Mouse (Mus musculus) CD4-positive, CD25-positive, alpha-beta regulatory T cell (primary cell): ENCODE measurements around the gene Dhx29. TPM values are rescaled to one million over a fixed set of nuclear protein-coding genes. Genes with fewer than 3 reads are reported as not detected.

Experiments
- polyA plus RNA-seq: library from polyadenylated mRNA; unstranded; fragments of 100-300 nt; shearing (Covaris generic); gene quantifications from one replicate; pipeline ENCODE4 v1.2.1, GENCODE M21; 2017

Gene Dhx29
- polyA plus RNA-seq = 29.8 TPM

GRCm38 (mm10) chr13:112927287-112928001 is at the start of gene Dhx29, which contains the start of gene Mtrex:
Gene Dhx29, plus strand, starts transcription at chr13:112927454.
Gene Mtrex, minus strand, starts transcription at chr13:112927398.

GRCm38 (mm10) chr13:112987532-112987943 is 60.3 kb downstream of the Dhx29 start, which contains the start of gene Ccno:
Gene Ccno, plus strand, starts transcription at chr13:112987802.

GRCm38 (mm10) chr13:112993531-112994152 is 66.4 kb downstream of the Dhx29 start, which contains the start of gene Mcidas:
Gene Mcidas, plus strand, starts transcription at chr13:112993845.

Other genes starting within 250 kb of the Dhx29 start
- gene Plpp1, start 126.7 kb upstream of the Dhx29 start, polyA plus RNA-seq = 4.4 TPM
- gene Mtrex, start 56 bp upstream of the Dhx29 start, polyA plus RNA-seq = 81.5 TPM
- gene Ccno, start 60.3 kb downstream of the Dhx29 start, polyA plus RNA-seq = 0.35 TPM
- 0.07 TPM for gene Mcidas, start 66.4 kb downstream of the Dhx29 start, polyA plus RNA-seq
- gene Cdc20b, start 107.7 kb downstream of the Dhx29 start, polyA plus RNA-seq = not detected
- gene Gpx8, start 119.0 kb downstream of the Dhx29 start, polyA plus RNA-seq = not detected
- gene Gzma, start 173.5 kb downstream of the Dhx29 start, polyA plus RNA-seq = 1.0 TPM